Mouse (Mus musculus): ENCODE results near the gene Zfp358. TPM values are rescaled to one million over a fixed set of nuclear protein-coding genes. Genes with fewer than 3 reads are reported as not detected.

Zfp358 gene
- polyA plus RNA-seq, 1 experiment from 2014 or later = 32.6 TPM

DNA sequence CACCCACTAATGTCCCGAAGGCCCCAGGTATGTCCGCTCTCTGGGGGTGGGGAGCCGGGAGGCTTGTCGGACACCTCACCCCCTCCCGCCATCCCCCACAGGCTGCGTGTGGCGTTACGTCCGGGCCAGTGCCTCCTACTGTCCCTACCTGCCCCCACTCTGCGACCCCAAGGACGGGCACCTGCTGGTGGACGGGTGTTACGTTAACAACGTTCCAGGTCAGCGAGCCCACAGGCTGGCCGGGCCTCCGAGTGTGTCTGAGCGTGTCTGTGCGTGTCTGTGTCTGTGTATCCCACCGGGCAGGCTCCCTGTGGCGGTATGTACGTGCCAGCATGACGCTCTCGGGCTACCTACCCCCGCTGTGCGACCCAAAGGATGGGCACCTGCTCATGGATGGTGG, 44.7 kb downstream of the Zfp358 start:
- H3K27ac ChIP-seq = no peak overlapping the region

DNA sequence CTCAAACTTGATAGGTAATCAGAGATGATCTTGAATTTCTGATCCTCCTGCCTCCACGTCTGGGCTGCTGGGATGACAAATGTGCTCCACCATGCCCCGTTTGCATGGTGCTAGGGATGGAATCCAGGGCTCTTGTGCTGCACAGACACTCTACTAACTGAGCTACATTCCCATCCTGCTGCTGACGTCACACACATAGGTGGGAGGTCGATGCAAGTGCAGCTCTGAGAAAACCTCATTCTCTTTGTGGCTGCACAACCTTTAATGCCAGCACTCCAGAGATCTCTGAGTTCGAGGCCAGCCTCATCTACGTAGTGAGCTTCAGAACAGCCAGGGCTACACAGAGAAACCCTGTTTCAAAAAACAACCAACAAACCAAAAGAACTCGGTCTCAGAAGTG, 46.2 kb downstream of the Zfp358 start:
- no peaks in the 10 kb centered on the region for H3K4me1 ChIP-seq (replicated peaks)
- H3K4me2 ChIP-seq (replicated peaks) = no peak overlapping the region
- H3K36me3 ChIP-seq = peaks cover 38% of the 10 kb centered on the region
- no peak overlapping the region for H3K9ac ChIP-seq
- no peak overlapping the region for H3K4me3 ChIP-seq (replicated peaks)
- H3K9me3 ChIP-seq = no peaks in the 10 kb centered on the region
- H3K27me3 ChIP-seq (replicated peaks) = no peaks in the 10 kb centered on the region
- WGBS = 84% methylated on average over 7 of the region's 7 CpGs
- H3K27ac ChIP-seq = no peak overlapping the region
- ATAC-seq = no peak

More for the DNA sequence above, 44.7 kb downstream of the Zfp358 start:
- no peak overlapping the region for H3K9ac ChIP-seq
- no peaks in the 10 kb centered on the region for H3K4me1 ChIP-seq (replicated peaks)
- no peak overlapping the region for H3K4me3 ChIP-seq (replicated peaks)
- H3K36me3 ChIP-seq = peaks cover 26% of the 10 kb centered on the region
- H3K9me3 ChIP-seq = no peaks in the 10 kb centered on the region
- H3K27me3 ChIP-seq (replicated peaks) = no peaks in the 10 kb centered on the region
- WGBS = 94% methylated on average over 26 of the region's 26 CpGs
- ATAC-seq = no peak
- H3K4me2 ChIP-seq (replicated peaks) = no peak overlapping the region

DNA sequence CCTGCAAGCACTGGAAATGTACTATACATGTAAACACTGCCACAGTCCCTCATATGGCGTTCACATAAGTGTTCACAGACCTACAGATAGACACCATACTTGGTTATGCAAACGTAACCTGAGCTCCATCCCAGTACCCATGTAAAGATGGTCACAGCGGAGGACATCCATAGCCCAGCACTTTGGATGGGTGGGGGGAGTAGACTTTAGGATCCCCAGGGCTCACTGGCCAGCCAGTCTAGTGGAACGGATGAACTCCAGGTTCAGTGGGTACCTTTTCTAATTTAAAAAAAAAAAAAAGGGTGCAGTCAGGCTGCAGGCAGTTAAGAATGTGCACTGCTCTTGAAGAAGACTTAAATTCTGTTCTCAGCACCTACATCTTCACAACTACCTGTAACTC, 47.1 kb downstream of the Zfp358 start:
- H3K27ac ChIP-seq = no peak overlapping the region
- H3K4me3 ChIP-seq (replicated peaks) = no peak overlapping the region
- no peak for ATAC-seq
- no peaks in the 10 kb centered on the region for H3K27me3 ChIP-seq (replicated peaks)
- no peaks in the 10 kb centered on the region for H3K9me3 ChIP-seq
- no peak overlapping the region for H3K4me2 ChIP-seq (replicated peaks)
- WGBS = 86% methylated on average over 4 of the region's 4 CpGs
- no peak overlapping the region for H3K9ac ChIP-seq
- H3K4me1 ChIP-seq (replicated peaks) = no peaks in the 10 kb centered on the region
- H3K36me3 ChIP-seq = peaks cover 43% of the 10 kb centered on the region

DNA sequence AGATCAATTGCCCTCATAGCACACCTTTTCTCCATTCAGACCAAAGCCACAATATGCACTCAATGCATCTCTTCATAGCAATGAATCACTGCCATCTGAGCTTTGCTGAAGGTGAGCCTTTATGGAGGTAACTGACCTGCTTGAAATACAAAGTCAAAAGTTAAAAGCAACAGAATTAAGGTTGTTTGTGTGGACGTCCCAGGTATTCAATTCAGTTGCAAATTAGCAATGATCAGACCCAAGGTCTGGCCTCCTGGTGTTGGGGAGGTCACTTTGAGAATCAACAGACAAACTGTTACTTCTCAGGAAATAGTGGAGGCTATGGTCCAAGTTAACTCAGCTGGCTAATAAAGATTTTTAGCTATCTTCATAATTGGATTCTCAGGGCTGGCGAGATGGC, 53.6 kb downstream of the Zfp358 start:
- H3K27me3 ChIP-seq (replicated peaks) = no peaks in the 10 kb centered on the region
- H3K4me3 ChIP-seq (replicated peaks) = no peak overlapping the region
- H3K9me3 ChIP-seq = no peaks in the 10 kb centered on the region
- H3K27ac ChIP-seq = no peak overlapping the region
- peaks cover 19% of the 10 kb centered on the region for H3K36me3 ChIP-seq
- no peaks in the 10 kb centered on the region for H3K4me1 ChIP-seq (replicated peaks)
- no peak for ATAC-seq
- no peak overlapping the region for H3K9ac ChIP-seq
- WGBS = 94% methylated on average over 2 of the region's 2 CpGs
- H3K4me2 ChIP-seq (replicated peaks) = no peak overlapping the region

Other genes with a start within 250 kb of the Zfp358 start
- 31.8 and 38.6 TPM in 2 replicates for gene Insr, start 213.5 kb upstream of the Zfp358 start, polyA plus RNA-seq (2015; fragmentation: Nextera tagmentation; extraction: Ambion mirVana)
- gene A430078G23Rik, start 139.7 kb upstream of the Zfp358 start, polyA plus RNA-seq (2015; fragmentation: Nextera tagmentation; extraction: Ambion mirVana) = 0.19 and 0.21 TPM in 2 replicates
- gene Arhgef18, start 100.1 kb upstream of the Zfp358 start, polyA plus RNA-seq (2015; fragmentation: Nextera tagmentation; extraction: Ambion mirVana) = 6.6 and 7.0 TPM in 2 replicates
- 8.9 and 15.2 TPM in 2 replicates for gene Pex11g, start 25.5 kb upstream of the Zfp358 start, polyA plus RNA-seq (2015; fragmentation: Nextera tagmentation; extraction: Ambion mirVana)
- gene Tex45, start 22.3 kb upstream of the Zfp358 start, polyA plus RNA-seq (2015; fragmentation: Nextera tagmentation; extraction: Ambion mirVana) = not detected in 2 replicates
- gene Mcoln1, start 7.3 kb downstream of the Zfp358 start, polyA plus RNA-seq (2015; fragmentation: Nextera tagmentation; extraction: Ambion mirVana) = 52.4 and 60.9 TPM in 2 replicates
- 34.4 and 36.7 TPM in 2 replicates for gene Pnpla6, start 22.2 kb downstream of the Zfp358 start, polyA plus RNA-seq (2015; fragmentation: Nextera tagmentation; extraction: Ambion mirVana)
- gene C330021F23Rik, start 74.9 kb downstream of the Zfp358 start, polyA plus RNA-seq (2015; fragmentation: Nextera tagmentation; extraction: Ambion mirVana) = 5.0 and 5.1 TPM in 2 replicates
- 21.0 and 24.4 TPM in 2 replicates for gene Camsap3, start 94.2 kb downstream of the Zfp358 start, polyA plus RNA-seq (2015; fragmentation: Nextera tagmentation; extraction: Ambion mirVana)
- gene Xab2, start 128.2 kb downstream of the Zfp358 start, polyA plus RNA-seq (2015; fragmentation: Nextera tagmentation; extraction: Ambion mirVana) = 45.2 and 50.9 TPM in 2 replicates
- gene Pet100, start 128.4 kb downstream of the Zfp358 start, polyA plus RNA-seq (2015; fragmentation: Nextera tagmentation; extraction: Ambion mirVana) = 89.9 and 93.4 TPM in 2 replicates
- 0.10 TPM in 1 of 2 replicates, not detected in the other for gene Pcp2, start 132.4 kb downstream of the Zfp358 start, polyA plus RNA-seq (2015; fragmentation: Nextera tagmentation; extraction: Ambion mirVana)
- 110 and 123 TPM in 2 replicates for gene Stxbp2, start 137.8 kb downstream of the Zfp358 start, polyA plus RNA-seq (2015; fragmentation: Nextera tagmentation; extraction: Ambion mirVana)
- gene Retn, start 162.6 kb downstream of the Zfp358 start, polyA plus RNA-seq (2015; fragmentation: Nextera tagmentation; extraction: Ambion mirVana) = 0.27 TPM in 1 of 2 replicates, not detected in the other
- 0.40 and 0.54 TPM in 2 replicates for gene Mcemp1, start 172.6 kb downstream of the Zfp358 start, polyA plus RNA-seq (2015; fragmentation: Nextera tagmentation; extraction: Ambion mirVana)
- 8.0 and 9.1 TPM in 2 replicates for gene Fcor, start 179.2 kb downstream of the Zfp358 start, polyA plus RNA-seq (2015; fragmentation: Nextera tagmentation; extraction: Ambion mirVana)
- gene Trappc5, start 183.2 kb downstream of the Zfp358 start, polyA plus RNA-seq (2015; fragmentation: Nextera tagmentation; extraction: Ambion mirVana) = 36.0 and 36.7 TPM in 2 replicates
- gene Fcer2a, start 201.0 kb downstream of the Zfp358 start, polyA plus RNA-seq (2015; fragmentation: Nextera tagmentation; extraction: Ambion mirVana) = 0.08 and 0.09 TPM in 2 replicates
- 0.40 TPM in 1 of 2 replicates, not detected in the other for gene Clec4g, start 227.5 kb downstream of the Zfp358 start, polyA plus RNA-seq (2015; fragmentation: Nextera tagmentation; extraction: Ambion mirVana)